Mouse (Mus musculus) forebrain, embryonic 14.5 days (tissue): ENCODE data around the gene Foxl2. TPM values are rescaled to one million over a fixed set of nuclear protein-coding genes. Genes with fewer than 3 reads are reported as not detected.
A peak's percentile ranks its signal among the peaks of the same experiment; 100 is the strongest.

Experiments used
- ATAC-seq: fragments of 200-750 bp; cut with Nextera tagmentation; 2 replicates; pipeline ENCODE4 v1.8.0; 2017; ENCODE audit warnings: mild to moderate bottlenecking, moderate library complexity
- DNase-seq: peaks from one replicate; pipeline ENCODE4 v3.0.0-alpha.2; 2015; ENCODE audit warnings: low spot score
- H3K27ac ChIP-seq: fragments of 300-500 bp; sonication (generic); 2 replicates; pipeline ENCODE4 v1.5.1; 2014; ENCODE audit warnings: low read depth, mild to moderate bottlenecking, control low read depth, low read length, moderate library complexity
- H3K27me3 ChIP-seq: fragments of 300-500 bp; sonication (generic); replicated peaks from 2 replicates; pipeline ENCODE4 v1.6.1; 2014; ENCODE audit warnings: low read length, control low read depth, mixed read lengths; ENCODE audit not compliant: control insufficient read depth, insufficient read depth
- H3K36me3 ChIP-seq: fragments of 300-500 bp; sonication (generic); 2 replicates; pipeline ENCODE4 v1.6.1; 2014; ENCODE audit warnings: low read length, control low read depth; ENCODE audit not compliant: control insufficient read depth, insufficient read depth
- H3K4me1 ChIP-seq: fragments of 300-500 bp; sonication (generic); 2 replicates; pipeline ENCODE4 v1.6.1; 2014; ENCODE audit warnings: antibody characterized with exemption, low read length, control low read depth; ENCODE audit not compliant: control insufficient read depth, insufficient read depth
- H3K4me2 ChIP-seq: fragments of 300-500 bp; sonication (generic); 2 replicates; pipeline ENCODE4 v1.6.1; 2014; ENCODE audit warnings: mild to moderate bottlenecking, control low read depth, low read length
- H3K4me3 ChIP-seq: fragments of 300-500 bp; sonication (generic); 2 replicates; pipeline ENCODE4 v1.5.1; 2014; ENCODE audit warnings: low read depth, low read length, control low read depth
- H3K9ac ChIP-seq: fragments of 300-500 bp; sonication (generic); 2 replicates; pipeline ENCODE4 v1.6.1; 2014; ENCODE audit warnings: mild to moderate bottlenecking, low read length, control low read depth, moderate library complexity
- H3K9me3 ChIP-seq: fragments of 300-500 bp; sonication (generic); replicated peaks from 2 replicates; pipeline ENCODE4 v1.6.1; 2016; ENCODE audit warnings: low read length, control low read depth, mixed read lengths; ENCODE audit not compliant: control insufficient read depth
- WGBS: fragments of 180-500 bp; shearing (Covaris S2); extraction: QIAGEN DNeasy Blood & Tissue Kit; methylation state at CpG from one replicate; pipeline ENCODE4 v1.1.7; 2014; 5-methylcytosine and 5-hydroxymethylcytosine counted together
- polyA plus RNA-seq: library from polyadenylated mRNA; unstranded; fragments of >200 nt; fragmentation: Nextera tagmentation; extraction: Ambion mirVana; gene quantifications from 2 replicates; pipeline ENCODE4 v1.2.1, GENCODE M21; 2014

The Foxl2 gene
- polyA plus RNA-seq, 1 experiment from 2014 or later, result 0.43 TPM

GRCm38 (mm10) chr9:98952171-98953050, 2.7 kb upstream of the Foxl2 start:
- H3K9ac ChIP-seq, result no peak overlapping the region
- H3K9me3 ChIP-seq, result no peaks in the 10 kb centered on the region
- H3K4me2 ChIP-seq, result peak overlapping the region; percentile 26; the same call in 1 of the 2 replicates
- H3K27ac ChIP-seq, result no peak overlapping the region
- H3K4me3 ChIP-seq, result no peak overlapping the region; the same call in 1 of the 2 replicates
- ATAC-seq, result no peak
- H3K36me3 ChIP-seq, result no peaks in the 10 kb centered on the region
- peaks cover 60% of the 10 kb centered on the region for H3K27me3 ChIP-seq
- peaks cover 19% of the 10 kb centered on the region for H3K4me1 ChIP-seq
- WGBS, result under 1% methylated on average over 40 of the region's 40 CpGs
- DNase-seq, result peak; percentile 57

DNA sequence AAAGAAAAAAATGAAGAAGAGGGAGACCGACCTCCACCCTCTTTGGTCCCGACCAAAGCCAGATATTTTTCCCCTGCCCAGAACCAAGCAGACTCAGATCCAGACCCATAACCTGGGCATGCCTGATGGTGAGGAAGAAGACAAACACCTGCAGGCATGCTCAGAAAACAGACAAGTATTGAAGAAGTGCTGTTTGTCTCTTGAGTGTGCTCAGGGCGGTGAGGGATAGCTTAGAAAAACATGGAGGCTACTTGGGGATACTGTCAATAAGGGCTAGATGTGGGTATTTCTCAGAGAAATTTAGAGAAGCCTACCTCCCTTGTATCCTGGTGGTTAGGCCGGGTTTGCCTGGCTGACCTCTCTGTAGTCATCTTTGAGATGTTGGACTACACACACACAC, 1.8 kb upstream of the Foxl2 start:
- Histone ChIP-seq H3K9me3 (no peaks in the 10 kb centered on the region), H3K27me3 (peaks cover 67% of the 10 kb centered on the region), H3K4me3 (no peak overlapping the region), H3K4me2 (no peak overlapping the region), H3K27ac (no peak overlapping the region), H3K4me1 (peaks cover 19% of the 10 kb centered on the region), H3K9ac (no peak overlapping the region), H3K36me3 (no peaks in the 10 kb centered on the region)
- no peak for DNase-seq
- WGBS, result 2% methylated on average over 4 of the region's 4 CpGs
- ATAC-seq, result no peak

GRCm38 (mm10) chr9:98953830-98954229, 1.3 kb upstream of the Foxl2 start:
- peaks cover 19% of the 10 kb centered on the region for H3K4me1 ChIP-seq
- no peak for DNase-seq
- no peak overlapping the region for H3K4me2 ChIP-seq
- no peak for ATAC-seq
- WGBS, result under 1% methylated on average over 9 of the region's 9 CpGs
- H3K9me3 ChIP-seq, result no peaks in the 10 kb centered on the region
- H3K36me3 ChIP-seq, result no peaks in the 10 kb centered on the region
- no peak overlapping the region for H3K9ac ChIP-seq
- no peak overlapping the region for H3K4me3 ChIP-seq
- no peak overlapping the region for H3K27ac ChIP-seq
- peaks cover 71% of the 10 kb centered on the region for H3K27me3 ChIP-seq

DNA sequence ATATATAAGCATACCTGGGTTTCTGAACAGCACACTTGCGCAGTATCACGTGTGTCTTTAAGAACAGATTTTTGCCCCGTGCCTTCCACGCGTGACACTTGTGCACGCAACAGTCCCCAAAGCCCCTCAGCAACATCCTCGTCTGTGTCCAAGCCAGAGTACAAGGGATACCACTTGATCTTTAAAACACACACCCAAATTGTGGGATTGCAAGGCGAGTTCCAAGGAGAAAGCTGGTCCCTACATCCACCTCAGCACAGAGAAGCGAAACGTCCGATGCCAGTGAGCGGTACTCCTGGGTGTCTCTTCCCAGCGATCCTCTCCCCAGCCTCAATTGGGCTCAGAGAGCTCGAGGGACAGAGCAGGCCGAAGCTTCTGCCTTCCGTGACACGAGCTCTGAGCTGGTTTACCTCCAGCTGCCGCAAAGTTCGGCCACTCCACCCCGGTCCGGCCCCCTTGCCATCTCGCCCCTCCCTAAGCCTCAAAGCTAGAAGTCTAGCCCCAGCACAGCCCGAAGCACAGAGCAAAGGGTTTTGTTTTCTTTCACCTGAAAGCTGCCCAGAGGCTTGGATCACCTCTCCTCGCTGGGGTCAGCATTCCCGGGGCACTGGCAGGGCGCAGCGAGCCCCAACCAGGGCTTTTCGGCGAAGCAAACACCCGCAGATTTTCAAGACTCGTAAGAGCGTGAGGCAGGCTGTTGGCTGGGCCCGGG, 541 bp upstream of the Foxl2 start:
- Histone ChIP-seq H3K27me3 (peaks cover 78% of the 10 kb centered on the region), H3K9ac (no peak overlapping the region), H3K36me3 (no peaks in the 10 kb centered on the region), H3K4me1 (peaks cover 19% of the 10 kb centered on the region), H3K4me3 (peak overlapping the region; percentile 36), H3K27ac (no peak overlapping the region), H3K4me2 (peak overlapping the region; percentile 66), H3K9me3 (no peaks in the 10 kb centered on the region)
- ATAC-seq (no peak), DNase-seq (no peak)
- WGBS, result 1% methylated on average over 33 of the region's 33 CpGs

DNA sequence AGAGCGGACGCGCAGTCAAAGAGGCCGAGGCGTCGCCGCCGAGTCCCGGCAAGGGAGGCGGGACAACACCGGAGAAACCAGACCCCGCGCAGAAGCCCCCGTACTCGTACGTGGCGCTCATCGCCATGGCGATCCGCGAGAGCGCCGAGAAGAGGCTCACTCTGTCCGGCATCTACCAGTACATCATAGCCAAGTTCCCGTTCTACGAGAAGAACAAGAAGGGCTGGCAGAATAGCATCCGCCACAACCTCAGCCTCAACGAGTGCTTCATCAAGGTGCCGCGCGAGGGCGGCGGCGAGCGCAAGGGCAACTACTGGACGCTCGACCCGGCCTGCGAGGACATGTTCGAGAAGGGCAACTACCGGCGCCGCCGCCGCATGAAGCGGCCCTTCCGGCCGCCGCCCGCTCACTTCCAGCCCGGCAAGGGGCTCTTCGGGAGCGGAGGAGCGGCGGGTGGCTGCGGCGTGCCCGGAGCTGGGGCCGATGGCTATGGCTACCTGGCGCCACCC, 682 bp downstream of the Foxl2 start:
- Histone ChIP-seq H3K36me3 (no peaks in the 10 kb centered on the region), H3K9me3 (no peaks in the 10 kb centered on the region), H3K4me3 (peak overlapping the region; percentile 36), H3K27ac (peak overlapping the region; percentile 44; the same call in 1 of the 2 replicates), H3K9ac (peak overlapping the region; percentile 43), H3K4me2 (peak overlapping the region; percentile 66), H3K27me3 (peaks cover 85% of the 10 kb centered on the region), H3K4me1 (peaks cover 19% of the 10 kb centered on the region)
- under 1% methylated on average over 57 of the region's 60 CpGs for WGBS
- DNase-seq, result no peak
- peak; percentile 15; the same call in 1 of the 2 replicates for ATAC-seq

GRCm38 (mm10) chr9:98956591-98957381, 1.7 kb downstream of the Foxl2 start:
- ATAC-seq, result peak; percentile 40
- H3K4me1 ChIP-seq, result peaks cover 19% of the 10 kb centered on the region
- under 1% methylated on average over 75 of the region's 80 CpGs for WGBS
- H3K27ac ChIP-seq, result no peak overlapping the region
- H3K9ac ChIP-seq, result peak overlapping the region; percentile 35
- peak overlapping the region; percentile 36 for H3K4me3 ChIP-seq
- peak overlapping the region; percentile 66 for H3K4me2 ChIP-seq
- DNase-seq, result peak; percentile 50
- H3K27me3 ChIP-seq, result peaks cover 85% of the 10 kb centered on the region
- H3K36me3 ChIP-seq, result no peaks in the 10 kb centered on the region
- no peaks in the 10 kb centered on the region for H3K9me3 ChIP-seq

- ATAC-seq (no peak), DNase-seq (no peak)
- H3K9me3 ChIP-seq, result no peaks in the 10 kb centered on the region
- no peak overlapping the region for H3K9ac ChIP-seq
- H3K36me3 ChIP-seq, result no peaks in the 10 kb centered on the region
- H3K4me3 ChIP-seq, result no peak overlapping the region
- peaks cover 19% of the 10 kb centered on the region for H3K4me1 ChIP-seq
- WGBS, result 1% methylated on average over 23 of the region's 23 CpGs
- no peak overlapping the region for H3K27ac ChIP-seq
- H3K27me3 ChIP-seq, result peaks cover 87% of the 10 kb centered on the region
- no peak overlapping the region for H3K4me2 ChIP-seq
These were observed 2.8 kb downstream of the Foxl2 start for GRCm38 (mm10) chr9:98957751-98958351.

DNA sequence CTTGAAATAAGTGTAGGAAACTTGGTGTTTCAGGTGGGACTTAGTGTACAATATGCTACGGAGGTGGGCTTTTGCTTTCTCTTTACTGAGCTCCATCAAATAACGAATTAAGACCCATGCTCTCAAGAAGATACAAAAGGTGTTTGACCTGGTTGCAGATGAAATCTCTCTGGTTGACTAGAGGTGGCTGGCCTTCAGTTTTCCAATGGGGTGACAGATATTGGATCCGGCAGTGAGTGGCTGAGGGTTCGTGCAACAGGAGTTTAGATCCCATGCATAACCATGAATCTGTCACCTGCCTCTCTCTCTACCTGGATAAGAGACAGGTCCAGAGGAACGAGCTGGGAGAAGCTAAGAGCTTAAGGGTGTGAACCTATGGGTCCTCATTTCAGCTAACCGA, 3.5 kb downstream of the Foxl2 start:
- H3K4me1 ChIP-seq, result peaks cover 19% of the 10 kb centered on the region
- no peak overlapping the region for H3K27ac ChIP-seq
- no peaks in the 10 kb centered on the region for H3K9me3 ChIP-seq
- 4% methylated on average over 6 of the region's 6 CpGs for WGBS
- no peak overlapping the region for H3K9ac ChIP-seq
- no peak overlapping the region for H3K4me2 ChIP-seq
- no peak overlapping the region for H3K4me3 ChIP-seq
- peaks cover 92% of the 10 kb centered on the region for H3K27me3 ChIP-seq
- ATAC-seq (no peak), DNase-seq (no peak)
- no peaks in the 10 kb centered on the region for H3K36me3 ChIP-seq
